Mouse (Mus musculus): ENCODE measurements around the gene Zscan22. TPM values are rescaled to one million over a fixed set of nuclear protein-coding genes. Genes with fewer than 3 reads are reported as not detected.
"Not testable (repeated sequence)": the region's sequence is repeated elsewhere in the genome, so short reads cannot be mapped to it uniquely, and the experiment has no call there.

The Zscan22 gene
- total RNA-seq, 4 experiments from 2014 or later: 3.2 to 3.7 (median 3.4) TPM

- DNase-seq (ENCODE audit: low spot score in 2 of 2): no peak
Measured at GRCm38 (mm10) chr7:12927191-12927680, 29.6 kb downstream of the Zscan22 start, which contains the start of gene Rnf225. Rnf225 (plus strand) TSS chr7:12927416.

GRCm38 (mm10) chr7:12927693-12928589, 30.3 kb downstream of the Zscan22 start:
- DNase-seq (ENCODE audit: low spot score in 2 of 2): no peak

DNA sequence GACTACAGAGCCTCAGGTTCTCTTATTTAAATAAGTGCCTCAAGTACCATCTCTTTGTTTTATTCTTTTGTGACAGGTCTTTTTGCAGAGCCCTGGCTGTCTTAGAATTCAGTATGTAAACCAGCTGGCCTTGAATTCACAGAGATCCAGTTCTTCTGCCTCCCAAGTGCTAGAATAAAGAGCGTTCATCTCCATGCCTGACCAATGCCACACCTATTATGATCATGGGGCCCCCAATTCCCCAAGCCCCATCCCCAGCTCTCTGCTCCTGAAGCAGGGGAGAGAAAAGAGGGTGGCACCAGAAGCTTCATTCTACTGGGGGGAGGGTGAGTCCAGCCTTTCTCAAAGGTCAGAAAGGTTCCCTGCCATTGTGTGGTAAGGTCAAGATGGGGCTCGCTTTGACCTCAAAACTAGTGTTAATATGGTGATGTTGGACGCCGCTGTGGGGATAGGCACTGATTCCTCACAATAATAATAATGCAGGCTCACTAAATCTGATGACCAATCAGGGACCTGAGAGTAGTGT, 36.1 kb downstream of the Zscan22 start:
- no peak for DNase-seq (ENCODE audit: low spot score in 2 of 2)

DNA sequence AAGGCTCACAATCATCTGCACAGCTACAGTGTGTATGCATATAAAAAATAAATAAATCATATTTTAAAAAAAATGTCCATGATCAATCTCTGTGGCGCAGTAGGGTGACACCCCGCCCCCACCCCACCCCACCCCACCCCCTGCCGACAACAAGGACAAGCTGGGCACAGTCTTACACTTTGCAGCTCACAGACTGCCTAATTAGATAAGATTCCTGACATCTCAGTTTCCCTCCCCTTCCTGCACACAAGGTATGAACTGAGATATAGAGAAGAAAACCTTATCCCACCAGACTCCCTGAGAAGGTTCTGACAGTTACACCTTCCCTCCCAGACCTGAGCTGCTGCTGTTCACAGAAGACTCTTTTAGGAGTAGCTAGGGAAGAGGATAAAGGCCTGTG, 37.2 kb downstream of the Zscan22 start:
- no peak for DNase-seq (ENCODE audit: low spot score in 2 of 2)

GRCm38 (mm10) chr7:12937254-12937803, 39.7 kb downstream of the Zscan22 start:
- DNase-seq (ENCODE audit: low spot score in 2 of 2): not testable (repeated sequence)

DNA sequence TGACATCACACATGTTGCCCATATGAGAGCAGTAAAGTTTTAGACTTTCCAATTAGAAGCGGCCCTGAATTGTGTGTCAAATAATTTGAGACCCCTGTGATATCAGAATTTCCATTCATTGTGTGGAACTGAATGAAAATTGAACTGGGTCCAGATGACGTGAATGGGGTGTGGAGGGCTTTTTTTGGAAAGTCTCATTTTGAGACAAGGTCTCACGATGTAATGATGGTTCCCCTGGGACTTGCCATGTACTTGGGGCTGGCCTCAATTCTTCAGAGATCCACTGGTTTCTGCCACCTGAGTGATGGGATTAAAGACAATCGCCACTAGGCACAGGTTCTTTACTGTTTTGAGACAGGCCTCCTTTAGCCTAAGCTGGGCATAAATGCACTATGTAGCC, 43.0 kb downstream of the Zscan22 start:
- no peak for DNase-seq (ENCODE audit: low spot score in 2 of 2)

DNA sequence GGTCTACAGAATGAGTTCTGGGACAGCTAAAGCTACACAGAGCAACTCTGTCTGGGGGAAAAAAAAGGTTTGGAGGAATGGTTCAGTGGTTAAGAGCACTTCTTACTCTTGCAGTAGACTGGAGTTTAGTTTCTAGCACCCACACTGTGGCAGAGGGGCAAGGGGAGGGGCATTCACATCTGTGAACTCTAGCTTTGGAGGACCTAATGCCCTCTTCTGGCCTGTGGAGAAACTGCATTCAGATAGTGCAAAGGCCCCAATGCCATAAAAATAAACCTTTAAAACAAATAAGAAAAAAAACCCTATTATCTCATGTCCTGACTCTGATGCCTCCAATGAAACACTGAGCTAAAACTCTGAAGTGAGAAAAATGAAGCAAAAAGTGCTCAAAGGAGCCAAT, 45.9 kb downstream of the Zscan22 start:
- no peak for DNase-seq (ENCODE audit: low spot score in 2 of 2)

GRCm38 (mm10) chr7:12949032-12949871, 51.6 kb downstream of the Zscan22 start:
- DNase-seq (ENCODE audit: low spot score in 2 of 2): peak; percentile 82 to 86

- DNase-seq (ENCODE audit: low spot score in 2 of 2): no peak
Measured at GRCm38 (mm10) chr7:12949872-12950229, 52.2 kb downstream of the Zscan22 start.

GRCm38 (mm10) chr7:12954896-12955295, 57.3 kb downstream of the Zscan22 start:
- no peak for DNase-seq (ENCODE audit: low spot score in 2 of 2)

DNA sequence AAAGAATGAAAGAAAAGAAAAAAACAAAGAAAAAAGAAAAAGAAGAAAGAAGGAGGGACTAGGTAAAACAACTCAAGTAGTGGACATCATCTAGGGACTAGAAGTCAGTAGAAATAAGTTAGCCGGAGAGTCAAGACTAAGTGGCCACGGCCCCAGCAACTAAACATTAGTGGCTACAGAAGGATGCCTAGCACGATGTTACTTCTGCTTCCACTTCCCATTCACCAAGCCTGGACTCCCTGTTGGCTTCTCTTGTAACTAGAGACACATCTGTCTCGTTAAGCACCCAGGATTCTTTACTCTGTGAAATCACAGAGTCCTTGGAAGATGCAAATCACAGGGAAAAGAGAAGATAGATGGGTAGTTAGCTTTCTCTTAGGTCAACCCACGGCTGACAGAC, 59.9 kb downstream of the Zscan22 start:
- no peak for DNase-seq (ENCODE audit: low spot score in 2 of 2)

Other genes with a start within 250 kb of the Zscan22 start
- not detected for gene Vmn2r55, start 212.8 kb upstream of the Zscan22 start, total RNA-seq (2022)
- gene Vmn2r56, start 162.8 kb upstream of the Zscan22 start, total RNA-seq (2022): not detected
- 1 to 10 TPM in 2 of 4 experiments, under 1 TPM in 2; 0.46 to 1.3 (median 0.86) TPM for gene Zscan18, start 94.2 kb upstream of the Zscan22 start, total RNA-seq (2022)
- 1 to 10 TPM; 2.9 to 5.8 (median 4.5) TPM for gene Zfp329, start 79.0 kb upstream of the Zscan22 start, total RNA-seq (2022)
- gene Zfp110, start 63.1 kb upstream of the Zscan22 start, total RNA-seq (2022): 10 to 100 TPM; 11.9 to 17.2 (median 13.9) TPM
- 1 to 10 TPM; 1.7 to 2.2 (median 2.1) TPM for gene Zfp128, start 16.6 kb upstream of the Zscan22 start, total RNA-seq (2022)
- 100 to 1,000 TPM; 635 to 741 (median 657) TPM for gene Rps5, start 24.5 kb downstream of the Zscan22 start, total RNA-seq (2022)
- under 1 TPM; 0.19 to 0.51 (median 0.42) TPM for gene Rnf225, start 29.6 kb downstream of the Zscan22 start, total RNA-seq (2022)
- gene Zfp324, start 68.0 kb downstream of the Zscan22 start, total RNA-seq (2022): 1 to 10 TPM; 1.3 to 2.7 (median 1.6) TPM
- 1 to 10 TPM; 1.1 to 2.3 (median 2.2) TPM for gene Zfp446, start 80.0 kb downstream of the Zscan22 start, total RNA-seq (2022)
- under 1 TPM in 1 of 4 experiments, not detected in 3; 0.16 TPM for gene Slc27a5, start 100.4 kb downstream of the Zscan22 start, total RNA-seq (2022)
- 10 to 100 TPM; 58.7 to 75.7 (median 62.7) TPM for gene Trim28, start 101.3 kb downstream of the Zscan22 start, total RNA-seq (2022)
- 1 to 10 TPM; 2.5 to 3.6 (median 2.8) TPM for gene Zbtb45, start 112.2 kb downstream of the Zscan22 start, total RNA-seq (2022)
- gene Chmp2a, start 137.0 kb downstream of the Zscan22 start, total RNA-seq (2022): 100 to 1,000 TPM in 1 of 4 experiments, 10 to 100 TPM in 3; 85.5 to 101 (median 92.9) TPM
- gene Ube2m, start 140.5 kb downstream of the Zscan22 start, total RNA-seq (2022): 100 to 1,000 TPM; 139 to 166 (median 147) TPM
- 1 to 10 TPM in 1 of 4 experiments, under 1 TPM in 3; 0.46 to 1.2 (median 0.73) TPM for gene Mzf1, start 156.9 kb downstream of the Zscan22 start, total RNA-seq (2022)
- not detected for gene Vmn1r85, start 197.4 kb downstream of the Zscan22 start, total RNA-seq (2022)
- not detected for gene Vmn1r86, start 222.1 kb downstream of the Zscan22 start, total RNA-seq (2022)
- not detected for gene Vmn1r87, start 242.3 kb downstream of the Zscan22 start, total RNA-seq (2022)